Mouse (Mus musculus) layer of hippocampus, adult 18-20 months (tissue): Measurements from ENCODE around the gene Ttc29. TPM values are rescaled to one million over a fixed set of nuclear protein-coding genes. Genes with fewer than 3 reads are reported as not detected.

ENCODE experiments used
- DNase-seq, 2 experiments: peaks; one replicate each; pipeline ENCODE4 v3.0.0; 2022; ENCODE audit warnings: low spot score in 2 of 2
- total RNA-seq, 2 experiments: library from RNA; stranded (reverse); gene quantifications; 2 replicates each; pipeline ENCODE4 v1.2.3; 2021

Ttc29 gene
- total RNA-seq, 2 experiments from 2014 or later, result 0.82 TPM; not detected in 1

DNA sequence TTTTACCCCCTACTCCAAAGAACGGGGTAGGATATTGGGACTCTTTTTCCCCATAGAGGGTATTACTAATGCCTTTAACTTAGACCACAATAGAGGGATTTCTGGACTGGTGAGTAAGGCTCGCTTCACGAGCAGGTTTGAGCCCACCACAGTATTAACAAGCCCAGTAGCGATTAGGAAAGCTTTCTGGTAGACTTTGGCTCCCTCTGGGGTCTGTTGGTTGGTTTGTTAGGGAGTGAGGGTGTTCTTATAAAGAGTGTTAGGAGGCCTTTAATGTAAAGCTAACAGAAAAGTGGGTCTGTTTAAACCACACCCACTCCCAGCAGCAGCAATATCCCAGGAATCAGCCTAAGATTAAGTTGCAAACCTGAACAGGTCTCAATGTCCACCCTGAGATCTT, 206.2 kb downstream of the Ttc29 start:
- DNase-seq, result no peak

GRCm38 (mm10) chr8:78420101-78420503, 207.0 kb downstream of the Ttc29 start:
- no peak for DNase-seq

- DNase-seq, result no peak
These were observed 210.8 kb downstream of the Ttc29 start for GRCm38 (mm10) chr8:78423937-78424336.

- no peak for DNase-seq
These were observed 213.4 kb downstream of the Ttc29 start for GRCm38 (mm10) chr8:78426455-78426854.

GRCm38 (mm10) chr8:78426875-78427768, 214.0 kb downstream of the Ttc29 start:
- DNase-seq, result no peak

DNA sequence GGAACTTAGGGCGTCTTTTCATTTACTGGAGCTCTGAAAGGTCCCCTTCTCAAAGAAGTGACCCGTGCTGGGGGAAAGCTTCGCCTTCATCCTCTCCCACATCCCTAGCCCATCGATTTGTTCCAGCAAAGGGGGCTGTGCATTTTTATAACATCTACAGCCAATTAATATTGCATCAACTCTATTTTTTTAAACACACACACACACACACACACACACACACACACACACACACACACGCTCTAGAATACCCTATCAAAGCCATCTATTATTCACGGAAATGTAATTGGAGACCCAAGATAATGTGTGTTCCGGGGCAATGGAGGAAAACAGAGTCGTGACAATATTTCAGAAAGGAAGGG, 214.7 kb downstream of the Ttc29 start:
- no peak for DNase-seq

DNA sequence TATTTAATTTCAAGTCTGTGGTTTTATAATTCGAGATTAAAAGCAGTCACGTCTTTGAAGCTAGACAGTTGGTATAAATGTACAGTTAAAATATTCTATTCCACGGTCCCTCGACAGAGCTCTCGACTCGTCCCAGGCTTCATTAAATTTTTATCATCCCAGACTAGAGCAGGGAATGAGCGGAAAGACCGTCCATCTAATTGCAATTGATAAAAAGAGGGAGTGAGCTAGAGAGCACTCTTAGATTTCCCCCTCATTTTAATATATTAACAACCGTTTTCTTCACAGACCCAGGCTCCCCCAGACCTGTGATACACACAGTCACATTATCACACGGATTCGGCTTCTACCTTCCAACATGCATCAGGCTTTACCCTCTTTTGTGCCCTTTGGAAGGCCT, 215.1 kb downstream of the Ttc29 start:
- DNase-seq, result no peak

DNA sequence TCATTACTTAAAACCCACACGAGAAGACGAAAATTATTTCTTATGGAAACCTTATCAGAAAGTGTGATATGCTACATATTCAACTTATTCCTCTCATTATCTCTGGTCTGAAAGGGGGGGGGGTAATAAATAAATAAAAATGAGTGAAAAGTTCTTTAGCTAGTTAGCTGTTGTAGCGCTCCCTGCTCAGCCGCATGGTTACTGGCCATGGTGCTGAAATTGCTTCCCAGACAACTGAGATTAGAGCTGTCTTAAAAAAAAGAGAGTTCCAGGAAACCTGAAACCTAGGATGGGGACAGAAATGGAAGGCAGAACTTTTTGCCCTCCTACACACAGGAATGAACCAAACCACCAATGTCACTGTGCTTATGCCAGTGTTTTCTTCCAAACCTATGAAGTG, 218.3 kb downstream of the Ttc29 start:
- DNase-seq, result no peak

DNA sequence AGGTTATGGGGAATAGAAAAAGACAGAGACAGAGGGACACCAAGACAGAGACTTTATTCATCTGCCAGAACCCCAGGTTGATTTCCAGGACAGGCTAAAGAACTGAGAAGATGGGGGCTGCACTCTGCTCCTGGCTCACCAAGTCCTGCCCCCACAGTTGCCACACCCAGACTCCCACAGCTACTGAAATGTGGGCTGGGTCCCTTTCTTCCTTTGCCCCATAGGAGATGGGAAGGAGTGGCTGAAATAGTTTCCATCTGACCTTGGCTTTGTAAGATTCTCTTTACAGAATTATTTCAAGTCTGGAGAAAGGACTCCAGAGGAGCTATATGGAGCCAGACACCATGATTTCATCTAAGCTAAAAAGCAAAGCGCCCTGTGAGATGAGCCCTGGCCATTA, 219.4 kb downstream of the Ttc29 start:
- no peak for DNase-seq

GRCm38 (mm10) chr8:78433318-78433717, 220.2 kb downstream of the Ttc29 start:
- no peak for DNase-seq

- DNase-seq, result no peak
These were observed 221.2 kb downstream of the Ttc29 start for GRCm38 (mm10) chr8:78434340-78434739.

GRCm38 (mm10) chr8:78434823-78435623, 221.9 kb downstream of the Ttc29 start:
- DNase-seq, result no peak

DNA sequence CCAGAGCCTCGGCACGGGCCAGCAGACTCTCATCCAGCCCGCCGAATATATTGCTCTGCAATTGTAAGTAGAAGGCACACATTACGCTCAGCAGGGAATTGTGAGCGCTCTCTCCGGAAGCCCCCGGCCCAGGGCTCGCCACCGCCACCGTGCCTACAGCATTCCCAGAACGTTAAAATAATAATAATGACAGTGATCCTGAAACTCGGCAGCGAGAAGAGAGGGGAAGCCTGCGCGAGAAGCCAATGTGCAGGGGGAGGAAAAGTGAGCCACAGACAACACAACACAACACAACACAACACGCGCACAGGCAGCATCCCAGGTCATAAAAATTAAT, 222.5 kb downstream of the Ttc29 start:
- no peak for DNase-seq

DNA sequence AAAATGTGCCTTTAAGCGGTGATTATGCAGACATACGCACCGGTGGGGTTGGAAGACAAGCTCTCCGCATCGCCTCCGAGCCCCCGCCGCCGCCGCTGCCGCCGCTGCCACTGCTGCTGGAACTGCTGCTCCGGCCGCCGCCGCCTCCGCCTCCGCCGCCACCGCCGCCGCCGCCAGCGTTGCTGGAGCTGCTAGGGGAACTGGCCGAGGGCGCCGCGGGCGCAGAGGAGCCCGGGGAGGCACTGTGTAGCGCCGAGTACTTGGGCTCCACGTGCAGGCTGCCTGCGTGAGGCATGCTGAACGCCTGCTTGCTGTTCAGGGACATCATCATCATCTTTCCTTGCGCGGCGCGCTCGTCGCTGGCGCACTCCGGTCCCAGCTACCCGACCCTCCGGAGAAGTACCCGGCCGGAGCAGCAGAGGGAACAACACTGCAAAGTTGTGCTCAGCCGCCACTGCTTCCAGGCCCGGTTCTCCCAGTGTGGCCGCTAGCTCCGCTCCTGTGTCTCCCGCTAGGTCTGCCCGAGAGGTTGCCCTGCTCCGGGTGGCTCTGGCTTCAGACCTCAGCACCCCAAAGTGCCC, 223.1 kb downstream of the Ttc29 start, which contains the start of gene Pou4f2:
Gene Pou4f2 (minus strand): TSS at position 575 of the 581 bp plus-strand sequence.
- DNase-seq, result peak in 1 of 2 experiments; percentile 32

GRCm38 (mm10) chr8:78436661-78437060, 223.6 kb downstream of the Ttc29 start:
- DNase-seq, result no peak

GRCm38 (mm10) chr8:78437140-78438045, 224.3 kb downstream of the Ttc29 start:
- no peak for DNase-seq

DNA sequence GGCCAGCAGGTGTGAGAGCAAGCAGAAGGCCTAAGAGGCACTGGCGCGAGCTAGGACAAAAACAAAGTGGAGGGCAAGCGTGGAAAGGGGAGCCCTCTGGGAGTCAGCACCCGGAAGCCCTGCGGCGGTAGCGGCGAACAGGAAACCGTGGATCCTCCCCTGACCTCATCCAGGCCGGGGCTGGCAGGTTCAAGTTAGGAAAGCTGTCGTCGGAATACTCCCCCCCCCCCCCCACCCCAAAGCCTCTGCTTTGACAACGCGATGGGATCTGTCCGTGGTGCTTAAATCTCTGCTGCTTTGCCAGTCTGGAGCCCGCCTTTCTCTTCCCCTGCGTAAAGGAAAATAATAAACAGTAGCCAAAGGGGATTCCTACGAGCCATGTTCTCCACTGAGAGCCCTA, 225.0 kb downstream of the Ttc29 start:
- DNase-seq, result no peak

DNA sequence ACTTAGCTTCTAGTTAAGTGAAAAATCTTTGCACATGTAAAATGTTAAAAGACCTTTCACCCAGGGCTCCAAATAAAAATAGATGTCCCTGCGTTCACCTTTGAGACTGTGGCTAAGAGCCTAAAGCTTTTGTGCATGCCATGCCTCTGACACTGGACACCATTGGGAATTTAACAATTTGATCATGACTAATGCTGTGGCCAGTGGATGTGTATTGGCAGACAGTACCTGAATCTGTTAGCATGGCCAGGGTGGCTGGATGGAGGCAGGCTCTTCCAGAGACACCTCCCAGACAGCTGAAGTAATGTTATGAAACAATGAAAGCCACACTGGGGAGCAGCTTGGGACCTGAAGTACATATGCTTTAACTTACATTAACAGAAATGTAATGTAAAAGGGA, 229.7 kb downstream of the Ttc29 start:
- no peak for DNase-seq
